Mouse (Mus musculus) Muller cell, postnatal 12 days (primary cell): ENCODE measurements around the gene Cd164l2.

ENCODE experiments used
- DNase-seq: peaks from one replicate; pipeline ENCODE4 v3.0.0-alpha.2; 2015; ENCODE audit errors: inconsistent ontology term

Cd164l2 gene

GRCm38 (mm10) chr4:133211751-133212561 is at the start of gene Cd164l2, which contains the start of gene Gpr3:
Cd164l2 (plus strand) TSS chr4:133212131.
Gpr3 (minus strand) TSS chr4:133212536.
- no peak for DNase-seq

- DNase-seq = no peak
Measured at GRCm38 (mm10) chr4:133162196-133162595, 49.7 kb upstream of the Cd164l2 start.

- no peak for DNase-seq
Measured at GRCm38 (mm10) chr4:133166773-133167172, 45.2 kb upstream of the Cd164l2 start.

DNA sequence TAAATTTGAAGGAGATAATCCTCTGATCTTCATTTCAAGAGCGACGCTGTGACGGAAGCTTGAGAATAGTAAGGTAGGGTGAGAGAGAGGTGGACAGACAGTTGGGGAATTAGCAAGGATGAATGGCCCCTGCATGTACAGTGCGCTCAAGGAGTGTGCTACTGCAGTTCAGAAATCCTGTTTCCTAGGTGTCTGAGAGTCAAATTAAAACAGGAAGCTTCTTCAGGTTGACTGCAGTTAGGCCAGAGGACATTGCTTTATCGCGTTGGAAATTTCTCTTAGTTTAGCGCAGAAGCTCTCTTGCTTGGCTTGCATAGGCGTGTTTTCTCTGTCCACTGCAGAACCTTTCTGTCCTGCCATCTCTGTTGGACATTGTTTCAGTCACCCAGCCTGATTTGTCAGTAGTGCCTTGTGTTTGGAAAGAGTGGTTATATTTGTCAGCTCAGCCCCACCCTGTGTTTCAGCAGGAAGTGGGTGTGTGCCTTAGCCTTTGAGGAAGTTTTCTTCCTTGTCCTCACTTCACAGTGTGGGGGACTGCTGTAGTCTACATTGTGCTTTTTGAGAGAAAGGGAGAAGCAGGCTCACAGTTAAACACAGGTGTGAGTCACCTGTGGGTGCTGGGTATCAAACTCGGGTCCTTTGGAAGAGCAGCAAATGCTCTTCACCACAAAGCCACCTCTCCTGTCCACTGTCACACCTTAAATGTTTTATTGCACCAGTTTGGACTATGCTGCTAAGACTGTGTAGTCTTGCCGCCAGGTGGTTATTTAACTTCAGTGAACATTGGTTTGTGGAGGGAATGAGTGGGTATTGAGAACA is 42.5 kb upstream of the Cd164l2 start:
- DNase-seq = no peak

DNA sequence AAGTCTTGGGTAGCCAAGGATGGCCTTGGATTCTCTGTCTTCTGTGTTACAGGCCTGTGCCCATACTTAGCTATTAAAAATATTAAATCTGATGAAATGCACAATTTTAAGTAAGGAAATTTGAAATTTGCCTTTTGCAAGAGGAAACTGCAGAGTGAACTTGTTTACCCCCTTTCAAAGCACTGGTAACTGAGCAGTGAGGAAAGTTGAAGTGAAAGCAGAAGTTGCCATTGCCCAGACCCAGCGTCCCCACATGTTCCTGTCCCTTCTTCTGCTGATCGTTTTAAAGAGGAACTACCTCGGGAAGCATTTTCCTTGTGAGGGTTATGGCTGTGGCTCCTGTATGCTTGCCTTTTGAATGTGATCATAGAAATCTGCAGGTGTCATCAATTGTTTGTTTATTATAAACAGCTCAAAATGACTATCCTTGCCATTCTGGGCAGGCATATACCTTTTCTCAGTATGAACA is 41.8 kb upstream of the Cd164l2 start:
- no peak for DNase-seq

DNA sequence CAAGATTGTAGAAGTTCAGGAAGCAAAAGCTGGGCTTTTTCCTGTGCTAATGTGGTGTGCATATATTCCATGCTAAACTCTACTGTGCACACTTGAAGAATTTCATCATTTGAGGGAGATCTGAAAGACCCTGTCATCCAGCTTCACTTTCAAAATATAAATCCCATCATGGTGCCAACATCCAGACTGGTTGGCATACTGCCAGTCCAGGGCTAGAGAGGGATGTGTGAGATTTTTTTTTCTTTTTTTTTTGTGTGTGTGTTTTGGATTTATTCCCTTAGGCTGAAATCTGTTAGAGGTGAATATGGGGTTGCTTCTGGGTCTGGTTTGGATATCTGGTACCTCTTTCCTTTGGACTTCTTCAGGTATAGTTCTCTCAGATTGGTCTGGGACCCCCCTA is 41.3 kb upstream of the Cd164l2 start:
- no peak for DNase-seq

DNA sequence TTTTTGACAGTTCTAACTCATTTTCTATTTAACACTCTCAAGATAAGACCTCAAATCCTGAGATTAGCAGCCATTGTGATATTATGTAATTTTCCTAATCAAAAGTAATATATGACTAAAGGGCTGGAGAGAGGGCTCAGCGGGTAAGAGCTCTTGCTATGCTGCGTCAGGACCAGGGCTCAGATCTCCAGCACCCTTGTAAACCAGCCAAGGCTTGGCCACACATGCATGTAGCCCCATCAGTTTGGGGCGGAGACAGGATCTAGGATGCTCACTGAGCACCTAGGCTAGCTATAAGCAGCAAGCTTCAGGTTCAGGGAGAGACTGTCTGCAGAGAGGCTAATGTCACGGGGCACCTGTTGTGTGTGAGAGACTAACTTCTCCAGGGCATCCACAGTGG is 39.5 kb upstream of the Cd164l2 start:
- no peak for DNase-seq

DNA sequence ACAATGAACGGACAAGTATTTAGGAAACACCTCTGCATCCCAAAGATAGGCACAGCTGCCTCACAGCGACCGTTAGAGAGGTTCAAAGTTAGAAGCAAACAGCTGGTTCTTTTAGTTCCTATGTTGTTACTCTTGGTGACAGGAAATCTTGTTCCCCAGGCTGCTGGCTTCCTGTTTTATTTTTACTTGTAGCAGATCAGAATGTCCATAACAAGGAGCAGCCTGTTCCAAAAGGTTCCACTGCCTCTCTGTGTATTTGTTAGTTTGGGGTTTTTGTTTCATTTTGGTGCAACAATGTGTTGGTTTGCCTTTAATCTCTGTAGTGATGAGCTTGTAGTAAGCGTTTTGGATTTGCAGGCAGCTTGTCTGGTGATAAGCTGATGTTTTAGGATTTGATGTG is 37.6 kb upstream of the Cd164l2 start:
- no peak for DNase-seq

DNA sequence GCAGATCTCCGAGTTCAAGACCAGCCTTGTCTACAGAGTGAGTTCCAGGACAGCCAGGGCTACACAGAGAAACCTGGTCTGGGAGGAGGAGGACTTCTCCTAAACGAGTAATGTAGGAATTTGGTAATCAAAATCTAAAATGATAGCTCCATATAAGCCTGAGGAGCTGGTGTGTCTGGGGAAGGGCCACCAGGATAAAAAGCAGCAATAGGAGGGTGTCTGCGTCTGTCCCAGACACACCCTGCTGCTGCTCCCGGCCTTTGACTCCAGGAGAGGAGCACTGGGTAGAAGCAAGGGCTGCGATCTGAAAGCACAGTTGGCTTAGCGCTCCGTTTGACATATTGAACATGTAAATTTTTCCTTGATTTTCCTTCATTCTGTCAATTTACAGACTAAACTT is 36.7 kb upstream of the Cd164l2 start:
- no peak for DNase-seq

DNA sequence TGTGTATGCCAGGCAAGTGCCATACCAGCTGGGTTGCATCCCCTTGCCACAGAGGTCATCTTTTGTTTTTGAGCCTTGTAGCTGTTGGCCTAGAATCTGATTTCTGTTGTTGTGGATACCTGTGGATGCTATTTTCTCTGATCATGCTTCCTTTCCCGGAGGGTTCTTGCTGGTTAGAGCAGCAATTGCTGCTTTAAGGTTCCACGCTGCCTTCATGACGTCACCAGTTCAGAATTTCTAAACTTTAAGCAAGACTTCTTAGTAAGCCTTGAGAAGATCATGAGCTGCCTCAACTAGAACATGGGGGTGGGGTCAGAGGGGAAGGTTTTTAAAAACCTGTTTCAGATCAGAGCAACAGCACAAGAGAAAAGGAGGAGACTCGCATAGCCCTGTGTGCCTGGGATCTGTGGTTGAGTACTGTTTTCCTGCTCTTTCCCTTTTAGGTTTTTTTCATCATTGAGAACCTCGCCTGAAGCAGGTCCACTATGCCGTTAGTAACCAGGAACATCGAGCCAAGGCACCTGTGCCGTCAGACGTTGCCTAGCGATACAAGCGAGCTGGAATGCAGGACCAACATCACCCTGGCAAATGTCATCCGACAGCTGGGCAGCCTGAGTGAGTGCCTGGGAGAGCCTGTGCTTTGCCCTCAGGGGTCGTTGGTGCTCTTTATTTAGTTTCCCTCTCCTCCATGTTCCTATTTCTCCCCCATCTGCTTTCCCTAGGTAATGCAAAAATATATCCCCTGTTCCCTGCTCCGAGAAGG is 35.8 kb upstream of the Cd164l2 start:
- DNase-seq = peak; percentile 51

DNA sequence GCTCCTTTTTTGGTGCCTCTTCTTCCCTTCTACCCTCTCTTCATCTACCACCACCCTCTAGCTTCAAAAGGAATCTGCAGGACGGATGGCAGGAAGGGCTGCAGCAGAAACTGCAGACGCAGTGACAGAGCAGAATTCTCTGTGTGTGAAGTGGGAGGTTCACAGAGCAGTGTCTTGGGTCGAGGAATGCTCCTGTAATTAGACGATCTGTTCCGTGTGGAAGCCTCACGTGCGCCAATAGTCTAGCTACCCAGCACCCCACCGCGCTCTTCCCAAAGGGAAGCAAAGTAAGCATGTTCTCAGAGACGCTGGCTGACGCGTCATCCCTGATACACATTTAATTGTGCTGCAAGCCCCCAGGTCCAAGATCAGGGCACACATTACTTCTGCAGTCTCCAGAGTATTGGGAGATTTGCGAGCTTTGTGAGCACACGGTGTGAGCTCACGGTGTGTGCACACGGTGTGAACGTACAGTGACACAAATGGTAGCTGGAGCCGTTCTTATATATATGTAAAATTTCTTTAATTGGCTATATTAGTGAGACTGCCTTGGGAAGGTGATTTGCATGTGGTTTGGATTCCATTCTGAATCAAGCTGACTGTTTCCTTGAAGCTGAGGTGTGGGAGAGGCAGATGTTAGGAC is 35.0 kb upstream of the Cd164l2 start:
- DNase-seq = no peak

GRCm38 (mm10) chr4:133178305-133178704 is 33.6 kb upstream of the Cd164l2 start:
- DNase-seq = no peak

DNA sequence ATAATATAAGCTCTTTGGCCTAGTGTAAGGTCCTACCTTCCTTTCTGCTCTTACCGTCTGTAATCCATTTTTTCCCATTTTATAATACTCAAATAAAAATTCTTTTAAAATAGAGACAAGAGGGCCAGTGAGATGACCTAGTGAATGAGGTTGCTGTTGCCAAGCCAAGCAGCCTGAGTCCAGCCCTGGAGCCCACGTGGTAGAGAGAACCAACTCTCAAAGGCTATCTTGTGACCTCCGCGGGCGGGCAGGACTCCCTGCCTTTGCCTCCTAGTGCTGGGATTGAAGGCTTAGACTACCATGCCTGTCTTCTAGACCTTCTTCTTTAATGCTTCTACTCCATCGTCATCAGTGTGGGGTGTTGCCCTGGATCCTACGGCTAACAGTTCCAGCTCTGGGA is 32.7 kb upstream of the Cd164l2 start:
- DNase-seq = no peak

- no peak for DNase-seq
Measured at GRCm38 (mm10) chr4:133182439-133183033, 29.4 kb upstream of the Cd164l2 start.

- DNase-seq = no peak
Measured at GRCm38 (mm10) chr4:133184031-133184897, 27.7 kb upstream of the Cd164l2 start.

DNA sequence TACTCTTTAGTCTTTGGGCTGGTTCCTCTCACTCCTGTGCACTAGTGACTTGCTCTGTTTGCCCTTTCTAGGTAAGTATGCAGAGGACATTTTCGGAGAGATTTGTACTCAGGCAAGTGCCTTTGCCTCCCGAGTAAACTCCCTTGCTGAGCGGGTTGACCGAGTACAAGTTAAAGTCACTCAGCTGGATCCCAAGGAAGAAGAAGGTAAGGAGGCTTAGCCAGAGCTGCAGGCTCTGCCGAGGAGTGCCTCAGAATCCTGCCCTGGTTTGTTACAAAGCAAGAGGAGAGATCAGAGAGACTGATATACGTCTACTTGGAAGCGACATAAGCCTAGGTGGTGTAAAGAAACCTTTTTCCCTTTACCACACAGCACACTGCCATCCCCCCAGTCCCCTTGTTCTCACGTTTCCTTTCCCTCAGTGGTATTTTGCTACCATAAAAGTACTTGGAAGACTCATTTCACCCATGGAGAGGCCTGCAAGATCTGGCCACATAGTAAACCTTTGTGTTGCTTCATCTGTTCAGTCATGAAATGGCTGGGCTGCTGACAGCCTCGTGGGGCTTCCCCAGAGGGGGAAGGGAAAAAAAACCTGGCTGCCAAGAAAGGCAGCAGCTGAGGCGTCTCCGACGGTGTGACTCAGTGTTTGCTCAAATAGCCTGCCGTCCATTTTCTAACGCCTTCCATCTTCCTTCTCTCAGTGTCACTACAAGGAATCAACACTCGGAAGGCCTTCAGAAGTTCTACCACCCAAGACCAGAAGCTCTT is 26.8 kb upstream of the Cd164l2 start:
- DNase-seq = peak; percentile 86

- DNase-seq = no peak
Measured at GRCm38 (mm10) chr4:133185893-133186292, 26.0 kb upstream of the Cd164l2 start.

GRCm38 (mm10) chr4:133186856-133187255 is 25.1 kb upstream of the Cd164l2 start:
- DNase-seq = no peak

- no peak for DNase-seq
Measured at GRCm38 (mm10) chr4:133189396-133189795, 22.5 kb upstream of the Cd164l2 start.
